Comparison of ENCODE assay signal across 7 mouse cellular contexts in genomic region chr10:31312865-31313848, GRCm38 (mm10). TPM values are rescaled to one million over a fixed set of nuclear protein-coding genes. Genes with fewer than 3 reads are reported as not detected.
DNase-seq lines count a peak whose midpoint lies in the region; ATAC-seq and TF ChIP-seq lines count a peak whose summit lies in the region.

Hddc2 (plus strand) TSS chr10:31313383.

- peak within 1 kb of the TSS; percentile 70 for H3K4me3 ChIP-seq in intestine, postnatal 0 days (ENCODE audit: low read depth, low read length)
- H3K4me3 ChIP-seq in limb, embryonic 11.5 days (ENCODE audit: low read depth, low read length) = peak within 1 kb of the TSS; percentile 49
- peak within 1 kb of the TSS; percentile 72 for H3K4me3 ChIP-seq in midbrain, embryonic 14.5 days (replicated peaks; ENCODE audit: low read depth, low read length)

- no peaks in the 10 kb centered on the region for H3K4me1 ChIP-seq in intestine, postnatal 0 days (replicated peaks; ENCODE audit: control insufficient read depth, insufficient read depth, low read length)
- no peaks in the 10 kb centered on the region for H3K4me1 ChIP-seq in limb, embryonic 11.5 days (ENCODE audit: control insufficient read depth, insufficient read depth, low read length)
- H3K4me1 ChIP-seq in midbrain, embryonic 14.5 days (ENCODE audit: control insufficient read depth, insufficient read depth, low read length) = peaks cover 9% of the 10 kb centered on the region

- H3K9me3 ChIP-seq in intestine, postnatal 0 days (ENCODE audit: control insufficient read depth) = no peaks in the 10 kb centered on the region
- H3K9me3 ChIP-seq in limb, embryonic 11.5 days (ENCODE audit: control insufficient read depth, low read length) = no peaks in the 10 kb centered on the region
- H3K9me3 ChIP-seq in midbrain, embryonic 14.5 days (ENCODE audit: control insufficient read depth, low read length) = no peaks in the 10 kb centered on the region

- peak within 1 kb of the TSS; percentile 85 for H3K4me2 ChIP-seq in intestine, postnatal 0 days (replicated peaks; ENCODE audit: low read depth)
- peak within 1 kb of the TSS; percentile 32 for H3K4me2 ChIP-seq in limb, embryonic 11.5 days (ENCODE audit: low read depth, severe bottlenecking)
- peak within 1 kb of the TSS; percentile 57 for H3K4me2 ChIP-seq in midbrain, embryonic 14.5 days (ENCODE audit: low read length)

- 3% methylated on average over 39 of the region's 44 CpGs for WGBS in intestine, postnatal 0 days
- 3% methylated on average over 41 of the region's 44 CpGs for WGBS in limb, embryonic 11.5 days
- 4% methylated on average over 42 of the region's 44 CpGs for WGBS in midbrain, embryonic 14.5 days

- ATAC-seq in intestine, postnatal 0 days = peak; percentile 97
- ATAC-seq in limb, embryonic 11.5 days (ENCODE audit: insufficient number of reproducible peaks, low FRiP score, low TSS enrichment, low read depth) = peak; percentile 97
- peak; percentile 95 for ATAC-seq in midbrain, embryonic 14.5 days (ENCODE audit: low FRiP score, low TSS enrichment)

- H3K27me3 ChIP-seq in intestine, postnatal 0 days (replicated peaks; ENCODE audit: control insufficient read depth, insufficient read depth, low read length) = no peaks in the 10 kb centered on the region
- no peaks in the 10 kb centered on the region for H3K27me3 ChIP-seq in limb, embryonic 11.5 days (ENCODE audit: control insufficient read depth, insufficient read depth, low read length)
- no peaks in the 10 kb centered on the region for H3K27me3 ChIP-seq in midbrain, embryonic 14.5 days (ENCODE audit: control insufficient read depth, insufficient read depth, low read length)

- peak within 1 kb of the TSS; percentile 83 for H3K9ac ChIP-seq in intestine, postnatal 0 days (ENCODE audit: low read depth, low read length)
- H3K9ac ChIP-seq in limb, embryonic 11.5 days (ENCODE audit: low read length) = peak within 1 kb of the TSS; percentile 80
- peak within 1 kb of the TSS; percentile 73 for H3K9ac ChIP-seq in midbrain, embryonic 14.5 days (replicated peaks; ENCODE audit: low read length)

- H3K27ac ChIP-seq in intestine, postnatal 0 days (ENCODE audit: low read depth, low read length) = peak within 1 kb of the TSS; percentile 86
- H3K27ac ChIP-seq in limb, embryonic 11.5 days (replicated peaks; ENCODE audit: low read depth, low read length) = peak within 1 kb of the TSS; percentile 77
- peak within 1 kb of the TSS; percentile 85 for H3K27ac ChIP-seq in midbrain, embryonic 14.5 days (replicated peaks; ENCODE audit: low read depth, low read length)

- peak; percentile 86 for DNase-seq in adrenal gland, postnatal 10 days
- DNase-seq in embryo, embryonic 9.5 days (ENCODE audit: extremely low spot score) = peak; percentile 90
- peak; percentile 66 for DNase-seq in gonadal fat pad, adult 2 months (ENCODE audit: low read depth)
- peak; percentile 88 for DNase-seq in limb, embryonic 11.5 days (ENCODE audit: low spot score)
- DNase-seq in midbrain, embryonic 14.5 days = peak; percentile 87
- DNase-seq in spleen, adult 18-20 months = peak; percentile 70

- TF ChIP-seq CTCF in intestine, postnatal 0 days (IDR thresholded peaks at IDR 0.05; ENCODE audit: low read depth) = peak; percentile 12; the same call in 1 of the 2 replicates

- H3K36me3 ChIP-seq in intestine, postnatal 0 days (ENCODE audit: control insufficient read depth, insufficient read depth) = no peaks in the 10 kb centered on the region
- no peaks in the 10 kb centered on the region for H3K36me3 ChIP-seq in limb, embryonic 11.5 days (ENCODE audit: control insufficient read depth, insufficient read depth, low read length)
- H3K36me3 ChIP-seq in midbrain, embryonic 14.5 days (ENCODE audit: control insufficient read depth, insufficient read depth, low read length) = 0 out of 2 replicates have a peak, but pooled peaks cover 1% of the 10 kb centered on the region

RNA-seq across cellular contexts. Expression of gene Hddc2, which starts in this region (rescaled TPM):
- 10 to 100 TPM; 36.8 to 45.7 TPM for total RNA-seq in adrenal gland, postnatal 10 days (2021)
- polyA plus RNA-seq in gonadal fat pad, adult 2 months (2012; rRNA removed) = 30.1 and 34.7 TPM in 2 replicates
- 30.2 and 32.4 TPM in 2 replicates for polyA plus RNA-seq in intestine, postnatal 0 days (2015; fragmentation: Nextera tagmentation; extraction: Ambion mirVana)
- 84.6 and 97.1 TPM in 2 replicates for polyA plus RNA-seq in limb, embryonic 11.5 days (2014; fragmentation: Nextera tagmentation; extraction: Ambion mirVana)
- 51.7 and 56.7 TPM in 2 replicates for polyA plus RNA-seq in midbrain, embryonic 14.5 days (2014; fragmentation: Nextera tagmentation; extraction: Ambion mirVana)

Comparison
In these comparisons a context has a peak if more than half of its experiments do, and no peak if none do; other contexts are left out.
1. Peak in every context shown above with its lines: DNase-seq, ATAC-seq, H3K4me3 ChIP-seq and H3K27ac ChIP-seq.
2. H3K4me2 ChIP-seq: peak in every context shown above with its lines; median percentile 85 in intestine, postnatal 0 days; 57 in midbrain, embryonic 14.5 days; 32 in limb, embryonic 11.5 days.